Mouse (Mus musculus) liver, embryonic 14.5 days (tissue): ENCODE measurements around the gene Pbx2. TPM values are rescaled to one million over a fixed set of nuclear protein-coding genes. Genes with fewer than 3 reads are reported as not detected.

Experiments used
- ATAC-seq: fragments of 200-750 bp; cut with Nextera tagmentation; 2 replicates; pipeline ENCODE4 v1.8.0; 2017; ENCODE audit warnings: moderate number of reproducible peaks, mild to moderate bottlenecking, moderate library complexity; ENCODE audit not compliant: insufficient read depth
- DNase-seq, 3 experiments: peaks; one replicate each; pipeline ENCODE4 v3.0.0-alpha.2; 2012 to 2013; ENCODE audit warnings: low read depth in 3 of 3, low spot score in 3 of 3
- H3K27ac ChIP-seq: fragments of 300-500 bp; sonication (generic); 2 replicates; pipeline ENCODE4 v1.5.1; 2014; ENCODE audit warnings: moderate library complexity, mild to moderate bottlenecking, control low read depth, inconsistent platforms
- H3K27me3 ChIP-seq: fragments of 300-500 bp; sonication (generic); 2 replicates; pipeline ENCODE4 v1.6.1; 2014; ENCODE audit warnings: mild to moderate bottlenecking, low read length, moderate library complexity; ENCODE audit not compliant: control insufficient read depth, insufficient read depth
- H3K36me3 ChIP-seq: fragments of 300-500 bp; sonication (generic); replicated peaks from 2 replicates; pipeline ENCODE4 v1.6.1; 2014; ENCODE audit warnings: low read depth; ENCODE audit not compliant: control insufficient read depth, insufficient read depth
- H3K4me1 ChIP-seq, 2 experiments: fragments of 200-500 bp in 1 of 2; fragments of 300-500 bp in 1 of 2; sonication (generic) in 1 of 2; replicated peaks; 2 replicates each; pipeline ENCODE4 v1.6.1; 2012 to 2014; ENCODE audit warnings: antibody characterized with exemption in 1 of 2, inconsistent platforms in 1 of 2, low read length in 1 of 2; ENCODE audit not compliant: control insufficient read depth in 2 of 2, insufficient read depth in 2 of 2
- H3K4me2 ChIP-seq: fragments of 300-500 bp; sonication (generic); 2 replicates; pipeline ENCODE4 v1.6.1; 2014; ENCODE audit warnings: low read depth, mild to moderate bottlenecking, control low read depth, moderate library complexity
- H3K4me3 ChIP-seq, 2 experiments: fragments of 200-500 bp in 1 of 2; fragments of 300-500 bp in 1 of 2; sonication (generic) in 1 of 2; 2 replicates each; pipeline ENCODE4 v1.5.1; 2012 to 2014; ENCODE audit warnings: low read depth in 2 of 2, low read length in 2 of 2, mild to moderate bottlenecking in 2 of 2, control low read depth in 1 of 2, inconsistent platforms in 1 of 2, moderate library complexity in 1 of 2; ENCODE audit not compliant: insufficient read depth in 1 of 2
- H3K9ac ChIP-seq: fragments of 300-500 bp; sonication (generic); replicated peaks from 2 replicates; pipeline ENCODE4 v1.6.1; 2014; ENCODE audit warnings: mild to moderate bottlenecking, control low read depth, moderate library complexity
- H3K9me3 ChIP-seq: fragments of 300-500 bp; sonication (generic); 2 replicates; pipeline ENCODE4 v1.6.1; 2016; ENCODE audit warnings: low read length, mixed read lengths; ENCODE audit not compliant: control insufficient read depth
- CTCF ChIP-seq: IDR thresholded peaks from 2 replicates; pipeline ENCODE4 v1.5.1; 2016; ENCODE audit warnings: antibody characterized with exemption, low read depth, control low read depth
- EP300 ChIP-seq: IDR thresholded peaks from 2 replicates; pipeline ENCODE4 v1.6.1; 2016; ENCODE audit warnings: antibody characterized with exemption, low read depth
- WGBS: fragments of 180-500 bp; shearing (Covaris S2); extraction: QIAGEN DNeasy Blood & Tissue Kit; methylation state at CpG from one replicate; pipeline ENCODE4 v1.1.7; 2014; ENCODE audit not compliant: insufficient replicate concordance; 5-methylcytosine and 5-hydroxymethylcytosine counted together
- polyA plus RNA-seq, 2 experiments: library from polyadenylated mRNA; depleted of rRNA in 1 of 2; stranded (reverse) in 1 of 2; unstranded in 1 of 2; fragments of >200 nt; fragmentation: Nextera tagmentation in 1 of 2; extraction: Ambion mirVana in 1 of 2; gene quantifications; 2 replicates each; pipeline versions ENCODE4 v1.2.1 to v1.2.3; 2012 to 2014

Gene Pbx2
- polyA plus RNA-seq, 2 experiments: 2.7 to 22.7 TPM

GRCm38 (mm10) chr17:34549843-34550242, 41.2 kb upstream of the Pbx2 start:
- Histone ChIP-seq H3K4me3 (no peak overlapping the region), H3K36me3 (no peaks in the 10 kb centered on the region), H3K9ac (no peak overlapping the region), H3K27ac (no peak overlapping the region), H3K27me3 (no peaks in the 10 kb centered on the region), H3K9me3 (no peaks in the 10 kb centered on the region), H3K4me2 (no peak overlapping the region), H3K4me1 (no peaks in the 10 kb centered on the region)
- TF ChIP-seq EP300 (no peak), CTCF (no peak)
- WGBS: 31% methylated on average over 2 of the region's 2 CpGs
- no peak for ATAC-seq
- DNase-seq: no peak

- peak; percentile 49 to 55 (median 50) for DNase-seq
- Histone ChIP-seq H3K9ac (no peak overlapping the region), H3K9me3 (no peaks in the 10 kb centered on the region), H3K36me3 (no peaks in the 10 kb centered on the region), H3K27ac (no peak overlapping the region), H3K4me3 (no peak overlapping the region), H3K4me1 (peaks cover 0 to 2% of the 10 kb centered on the region in 2 experiments; a peak in 2 of 4 replicates), H3K27me3 (no peaks in the 10 kb centered on the region), H3K4me2 (no peak overlapping the region)
- peak; percentile 95 for TF ChIP-seq CTCF
- no peak for TF ChIP-seq EP300
- no peak for ATAC-seq
- WGBS: 16% methylated on average over 5 of the region's 5 CpGs
These were observed 35.6 kb upstream of the Pbx2 start for GRCm38 (mm10) chr17:34555483-34555882.

GRCm38 (mm10) chr17:34556406-34556805, 34.7 kb upstream of the Pbx2 start:
- no peaks in the 10 kb centered on the region for H3K9me3 ChIP-seq
- no peak for ATAC-seq
- no peak overlapping the region for H3K27ac ChIP-seq
- no peak for DNase-seq
- TF ChIP-seq EP300 (no peak), CTCF (no peak)
- no peaks in the 10 kb centered on the region for H3K27me3 ChIP-seq
- H3K9ac ChIP-seq: no peak overlapping the region
- no peak overlapping the region for H3K4me2 ChIP-seq
- no peak overlapping the region for H3K4me3 ChIP-seq
- peaks cover 3% of the 10 kb centered on the region in 2 experiments; a peak in 3 of 4 replicates for H3K4me1 ChIP-seq
- no peaks in the 10 kb centered on the region for H3K36me3 ChIP-seq
- 54% methylated on average over 8 of the region's 8 CpGs for WGBS

GRCm38 (mm10) chr17:34557411-34557810, 33.7 kb upstream of the Pbx2 start:
- Histone ChIP-seq H3K4me2 (no peak overlapping the region), H3K9ac (no peak overlapping the region), H3K4me1 (peaks cover 3 to 4% of the 10 kb centered on the region in 2 experiments; a peak in 3 of 4 replicates), H3K27ac (no peak overlapping the region), H3K36me3 (no peaks in the 10 kb centered on the region), H3K27me3 (no peaks in the 10 kb centered on the region), H3K9me3 (no peaks in the 10 kb centered on the region), H3K4me3 (no peak overlapping the region)
- no peak for TF ChIP-seq CTCF
- no peak for TF ChIP-seq EP300
- ATAC-seq: no peak
- no peak for DNase-seq
- WGBS: 54% methylated on average over 11 of the region's 11 CpGs

- Histone ChIP-seq H3K27ac (no peak overlapping the region), H3K9ac (no peak overlapping the region), H3K36me3 (no peaks in the 10 kb centered on the region), H3K27me3 (no peaks in the 10 kb centered on the region), H3K9me3 (no peaks in the 10 kb centered on the region), H3K4me2 (no peak overlapping the region), H3K4me1 (peaks cover 3 to 4% of the 10 kb centered on the region in 2 experiments; a peak in 3 of 4 replicates), H3K4me3 (no peak overlapping the region)
- ATAC-seq (no peak), DNase-seq (no peak)
- WGBS: 71% methylated on average over 7 of the region's 7 CpGs
- TF ChIP-seq EP300 (no peak), CTCF (no peak)
These were observed 31.9 kb upstream of the Pbx2 start for GRCm38 (mm10) chr17:34559116-34559515.
